Comparison of ENCODE assay signal across 8 mouse cellular contexts in genomic region chr17:27032869-27033268, GRCm38 (mm10). TPM values are rescaled to one million over a fixed set of nuclear protein-coding genes. Genes with fewer than 3 reads are reported as not detected.
DNase-seq lines count a peak whose midpoint lies in the region; ATAC-seq and TF ChIP-seq lines count a peak whose summit lies in the region.

No protein-coding gene starts in this region.

- WGBS in kidney, adult 2 months = 2% methylated on average over 14 of the region's 14 CpGs
- 2% methylated on average over 14 of the region's 14 CpGs for whole genome bisulfite sequencing in liver, embryonic 11.5 days
- WGBS in stomach, postnatal 0 days = 2% methylated on average over 14 of the region's 14 CpGs

- TF ChIP-seq CTCF in kidney, adult 2 months (conservative IDR thresholded peaks at IDR 0.05; ENCODE audit: insufficient read depth, insufficient read length, low read depth, low read length) = peak; percentile 93
- TF ChIP-seq CTCF in stomach, postnatal 0 days (IDR thresholded peaks at IDR 0.05; ENCODE audit: low read depth) = peak; percentile 97

- no peak for TF ChIP-seq POLR2A in kidney, adult 2 months (IDR thresholded peaks at IDR 0.05; ENCODE audit: low read depth, low read length)

- no peaks in the 10 kb centered on the region; the same call in 1 of the 2 replicates for H3K4me1 ChIP-seq in kidney, adult 2 months (ENCODE audit: control insufficient read depth, insufficient read depth, low read length)
- H3K4me1 ChIP-seq in liver, embryonic 11.5 days (replicated peaks; ENCODE audit: control insufficient read depth, insufficient read depth, low read length) = peaks cover 9% of the 10 kb centered on the region
- 0 out of 2 replicates have a peak, but pooled peaks cover under 1% of the 10 kb centered on the region for H3K4me1 ChIP-seq in stomach, postnatal 0 days (replicated peaks; ENCODE audit: control insufficient read depth, insufficient read depth)

- H3K27ac ChIP-seq in kidney, adult 2 months (ENCODE audit: insufficient read depth, low read depth, low read length) = no peak overlapping the region
- no peak overlapping the region for H3K27ac ChIP-seq in liver, embryonic 11.5 days (ENCODE audit: low read depth, low read length)
- H3K27ac ChIP-seq in stomach, postnatal 0 days (replicated peaks) = no peak overlapping the region

- no peak for TF ChIP-seq EP300 in stomach, postnatal 0 days (optimal IDR thresholded peaks at IDR 0.05)

- H3K36me3 ChIP-seq in kidney, adult 2 months (ENCODE audit: control insufficient read depth, insufficient read depth, low read length) = no peaks in the 10 kb centered on the region
- no peaks in the 10 kb centered on the region for H3K36me3 ChIP-seq in liver, embryonic 11.5 days (ENCODE audit: control insufficient read depth, insufficient read depth, low read length)
- H3K36me3 ChIP-seq in stomach, postnatal 0 days (ENCODE audit: control insufficient read depth, insufficient read depth, low read length) = no peaks in the 10 kb centered on the region

- ATAC-seq in liver, embryonic 11.5 days (replicated peaks; ENCODE audit: low FRiP score) = 0 out of 2 replicates have a peak, but pooled peaks have one; percentile 18
- ATAC-seq in stomach, postnatal 0 days (ENCODE audit: low FRiP score, low TSS enrichment) = peak; percentile 38

- peak overlapping the region; percentile 51 for H3K4me2 ChIP-seq in liver, embryonic 11.5 days
- 0 out of 2 replicates have a peak overlapping the region, but pooled peaks have one; percentile 25 for H3K4me2 ChIP-seq in stomach, postnatal 0 days (replicated peaks; ENCODE audit: low read depth)

- no peak overlapping the region for H3K4me3 ChIP-seq in kidney, adult 2 months (ENCODE audit: insufficient read depth, low read depth, low read length)
- H3K4me3 ChIP-seq in liver, embryonic 11.5 days (ENCODE audit: low read depth, low read length) = no peak overlapping the region
- H3K4me3 ChIP-seq in stomach, postnatal 0 days (ENCODE audit: low read depth, low read length) = no peak overlapping the region

- DNase-seq in 416B (ENCODE audit: low read depth) = peak; percentile 76
- peak; percentile 79 for DNase-seq in adrenal gland, adult 2 months
- DNase-seq in embryo, embryonic 11.5 days (ENCODE audit: low read depth, low spot score) = peak; percentile 82
- peak; percentile 84 for DNase-seq in heart, adult 8-10 months (ENCODE audit: low spot score)
- peak; percentile 70 for DNase-seq in kidney, adult 2 months
- DNase-seq in liver, embryonic 11.5 days (ENCODE audit: low spot score) = peak; percentile 77
- DNase-seq in neural tube, embryonic 10.5 days (ENCODE audit: extremely low spot score, low spot score) = peak; percentile 91
- peak; percentile 82 for DNase-seq in stomach, postnatal 0 days (ENCODE audit: low spot score)

- H3K9ac ChIP-seq in liver, embryonic 11.5 days (ENCODE audit: low read depth, low read length) = no peak overlapping the region
- no peak overlapping the region for H3K9ac ChIP-seq in stomach, postnatal 0 days (ENCODE audit: low read length)

- H3K27me3 ChIP-seq in kidney, adult 2 months (replicated peaks; ENCODE audit: control insufficient read depth, insufficient read depth, low read length) = no peaks in the 10 kb centered on the region
- H3K27me3 ChIP-seq in liver, embryonic 11.5 days (replicated peaks; ENCODE audit: control insufficient read depth, insufficient read depth, low read length) = no peaks in the 10 kb centered on the region
- no peaks in the 10 kb centered on the region for H3K27me3 ChIP-seq in stomach, postnatal 0 days (ENCODE audit: control insufficient read depth, insufficient read depth, low read length)

- no peaks in the 10 kb centered on the region for H3K9me3 ChIP-seq in liver, embryonic 11.5 days (ENCODE audit: control insufficient read depth, low read length)
- no peaks in the 10 kb centered on the region for H3K9me3 ChIP-seq in stomach, postnatal 0 days (ENCODE audit: control insufficient read depth, low read length)

RNA-seq across cellular contexts. Expression of gene Bak1, which starts 4.1 kb away (rescaled TPM):
- 10 to 100 TPM; 35.0 to 41.6 TPM for total RNA-seq in adrenal gland, adult 2 months (2021)
- polyA plus RNA-seq in adrenal gland, adult 2 months (2012; rRNA removed) = 45.3 and 57.4 TPM in 2 replicates
- total RNA-seq in heart, adult 8-10 months (2022) = 10 to 100 TPM; 11.0 to 15.9 (median 13.7) TPM
- 36.6 and 39.4 TPM in 2 replicates for polyA plus RNA-seq in kidney, adult 2 months (2012; rRNA removed)
- polyA plus RNA-seq in liver, embryonic 11.5 days (2014; fragmentation: Nextera tagmentation; extraction: Ambion mirVana) = 10.8 and 11.3 TPM in 2 replicates
- 3.5 and 3.6 TPM in 2 replicates for polyA plus RNA-seq in stomach, postnatal 0 days (2015; fragmentation: Nextera tagmentation; extraction: Ambion mirVana)

RNA-seq across cellular contexts. Expression of gene Itpr3, which starts 24.2 kb away (rescaled TPM):
- 1 to 10 TPM; 5.0 to 6.7 TPM for total RNA-seq in adrenal gland, adult 2 months (2021)
- 6.0 and 6.9 TPM in 2 replicates for polyA plus RNA-seq in adrenal gland, adult 2 months (2012; rRNA removed)
- 1 to 10 TPM; 5.0 to 8.7 (median 6.8) TPM for total RNA-seq in heart, adult 8-10 months (2022)
- 4.4 and 6.9 TPM in 2 replicates for polyA plus RNA-seq in kidney, adult 2 months (2012; rRNA removed)
- polyA plus RNA-seq in liver, embryonic 11.5 days (2014; fragmentation: Nextera tagmentation; extraction: Ambion mirVana) = 1.8 and 2.0 TPM in 2 replicates
- polyA plus RNA-seq in stomach, postnatal 0 days (2015; fragmentation: Nextera tagmentation; extraction: Ambion mirVana) = 5.9 and 6.6 TPM in 2 replicates

RNA-seq across cellular contexts. Expression of gene Zbtb9, which starts 59.9 kb away (rescaled TPM):
- total RNA-seq in adrenal gland, adult 2 months (2021) = 1 to 10 TPM; 4.6 to 8.7 TPM
- polyA plus RNA-seq in adrenal gland, adult 2 months (2012; rRNA removed) = 6.9 and 7.1 TPM in 2 replicates
- total RNA-seq in heart, adult 8-10 months (2022) = 1 to 10 TPM in 3 of 4 experiments, not detected in 1; 1.5 to 3.4 (median 2.2) TPM
- 6.5 and 10.0 TPM in 2 replicates for polyA plus RNA-seq in kidney, adult 2 months (2012; rRNA removed)
- polyA plus RNA-seq in liver, embryonic 11.5 days (2014; fragmentation: Nextera tagmentation; extraction: Ambion mirVana) = 9.7 and 9.9 TPM in 2 replicates
- polyA plus RNA-seq in stomach, postnatal 0 days (2015; fragmentation: Nextera tagmentation; extraction: Ambion mirVana) = 6.9 and 7.8 TPM in 2 replicates
